Mouse (Mus musculus): Measurements from ENCODE around the gene Tfdp2. TPM values are rescaled to one million over a fixed set of nuclear protein-coding genes. Genes with fewer than 3 reads are reported as not detected.

Tfdp2 gene
- polyA plus RNA-seq, 1 experiment = 17.0 TPM

- DNase-seq (ENCODE audit: low read depth in 1 of 2, low spot score in 2 of 2) = no peak
- WGBS = 98% methylated on average over 7 of the region's 7 CpGs
- no peaks in the 10 kb centered on the region for H3K27me3 ChIP-seq (ENCODE audit: control insufficient read depth, insufficient read depth, low read length)
- H3K4me3 ChIP-seq (ENCODE audit: extremely low read depth, insufficient read depth, insufficient read length) = no peak overlapping the region
- TF ChIP-seq CTCF (IDR thresholded peaks at IDR 0.05; ENCODE audit: extremely low read depth, insufficient read depth, insufficient read length, insufficient replicate concordance) (no peak), POLR2A (IDR thresholded peaks at IDR 0.05; ENCODE audit: low read depth, low read length) (no peak)
- H3K27ac ChIP-seq (ENCODE audit: insufficient read depth, low read length) = no peak overlapping the region
- 0 out of 2 replicates have a peak, but pooled peaks cover 2% of the 10 kb centered on the region for H3K36me3 ChIP-seq (ENCODE audit: control insufficient read depth, insufficient read depth, low read length)
- no peaks in the 10 kb centered on the region for H3K4me1 ChIP-seq (ENCODE audit: control insufficient read depth, insufficient read depth, insufficient read length)
Observed at GRCm38 (mm10) chr9:96292144-96292543, 96.1 kb downstream of the Tfdp2 start.

- Histone ChIP-seq H3K27me3 (ENCODE audit: control insufficient read depth, insufficient read depth, low read length) (no peaks in the 10 kb centered on the region), H3K4me1 (ENCODE audit: control insufficient read depth, insufficient read depth, insufficient read length) (no peaks in the 10 kb centered on the region), H3K27ac (ENCODE audit: insufficient read depth, low read length) (no peak overlapping the region), H3K4me3 (ENCODE audit: extremely low read depth, insufficient read depth, insufficient read length) (no peak overlapping the region), H3K36me3 (ENCODE audit: control insufficient read depth, insufficient read depth, low read length) (0 out of 2 replicates have a peak, but pooled peaks cover 3% of the 10 kb centered on the region)
- 81% methylated on average over 3 of the region's 3 CpGs for WGBS
- TF ChIP-seq POLR2A (IDR thresholded peaks at IDR 0.05; ENCODE audit: low read depth, low read length) = no peak
- TF ChIP-seq CTCF (IDR thresholded peaks at IDR 0.05; ENCODE audit: extremely low read depth, insufficient read depth, insufficient read length, insufficient replicate concordance) = no peak
- no peak for DNase-seq (ENCODE audit: low read depth in 1 of 2, low spot score in 2 of 2)
Observed at GRCm38 (mm10) chr9:96299324-96300008, 103.4 kb downstream of the Tfdp2 start.

- no peak overlapping the region for H3K4me3 ChIP-seq (ENCODE audit: extremely low read depth, insufficient read depth, insufficient read length)
- no peaks in the 10 kb centered on the region for H3K4me1 ChIP-seq (ENCODE audit: control insufficient read depth, insufficient read depth, insufficient read length)
- TF ChIP-seq POLR2A (IDR thresholded peaks at IDR 0.05; ENCODE audit: low read depth, low read length) (no peak), CTCF (IDR thresholded peaks at IDR 0.05; ENCODE audit: extremely low read depth, insufficient read depth, insufficient read length, insufficient replicate concordance) (no peak)
- H3K27ac ChIP-seq (ENCODE audit: insufficient read depth, low read length) = no peak overlapping the region
- peaks cover 3% of the 10 kb centered on the region; the same call in 1 of the 2 replicates for H3K36me3 ChIP-seq (ENCODE audit: control insufficient read depth, insufficient read depth, low read length)
- DNase-seq (ENCODE audit: low read depth in 1 of 2, low spot score in 2 of 2) = no peak
- H3K27me3 ChIP-seq (ENCODE audit: control insufficient read depth, insufficient read depth, low read length) = no peaks in the 10 kb centered on the region
- WGBS = 95% methylated on average over 3 of the region's 3 CpGs
Observed at GRCm38 (mm10) chr9:96308816-96309215, 112.7 kb downstream of the Tfdp2 start.

GRCm38 (mm10) chr9:96312074-96312473 lies 116.0 kb downstream of the Tfdp2 start:
- H3K36me3 ChIP-seq (ENCODE audit: control insufficient read depth, insufficient read depth, low read length) = peaks cover 4% of the 10 kb centered on the region; the same call in 1 of the 2 replicates
- WGBS = 91% methylated on average over 3 of the region's 3 CpGs

GRCm38 (mm10) chr9:96319333-96319732 lies 123.3 kb downstream of the Tfdp2 start:
- Histone ChIP-seq H3K36me3 (ENCODE audit: control insufficient read depth, insufficient read depth, low read length) (peaks cover 5% of the 10 kb centered on the region), H3K27ac (ENCODE audit: insufficient read depth, low read length) (no peak overlapping the region), H3K4me3 (ENCODE audit: extremely low read depth, insufficient read depth, insufficient read length) (no peak overlapping the region), H3K4me1 (ENCODE audit: control insufficient read depth, insufficient read depth, insufficient read length) (no peaks in the 10 kb centered on the region), H3K27me3 (ENCODE audit: control insufficient read depth, insufficient read depth, low read length) (no peaks in the 10 kb centered on the region)
- no peak for DNase-seq (ENCODE audit: low read depth in 1 of 2, low spot score in 2 of 2)
- 95% methylated on average over 5 of the region's 5 CpGs for whole genome bisulfite sequencing
- TF ChIP-seq POLR2A (IDR thresholded peaks at IDR 0.05; ENCODE audit: low read depth, low read length) = no peak
- no peak for TF ChIP-seq CTCF (IDR thresholded peaks at IDR 0.05; ENCODE audit: extremely low read depth, insufficient read depth, insufficient read length, insufficient replicate concordance)

More at GRCm38 (mm10) chr9:96312074-96312473, 116.0 kb downstream of the Tfdp2 start:
- Histone ChIP-seq H3K27me3 (ENCODE audit: control insufficient read depth, insufficient read depth, low read length) (no peaks in the 10 kb centered on the region), H3K4me1 (ENCODE audit: control insufficient read depth, insufficient read depth, insufficient read length) (no peaks in the 10 kb centered on the region), H3K4me3 (ENCODE audit: extremely low read depth, insufficient read depth, insufficient read length) (no peak overlapping the region), H3K27ac (ENCODE audit: insufficient read depth, low read length) (no peak overlapping the region)
- no peak for DNase-seq (ENCODE audit: low read depth in 1 of 2, low spot score in 2 of 2)
- TF ChIP-seq POLR2A (IDR thresholded peaks at IDR 0.05; ENCODE audit: low read depth, low read length) = no peak
- no peak for TF ChIP-seq CTCF (IDR thresholded peaks at IDR 0.05; ENCODE audit: extremely low read depth, insufficient read depth, insufficient read length, insufficient replicate concordance)

GRCm38 (mm10) chr9:96320551-96320980 lies 124.5 kb downstream of the Tfdp2 start:
- H3K27me3 ChIP-seq (ENCODE audit: control insufficient read depth, insufficient read depth, low read length) = no peaks in the 10 kb centered on the region
- H3K4me3 ChIP-seq (ENCODE audit: extremely low read depth, insufficient read depth, insufficient read length) = no peak overlapping the region
- H3K27ac ChIP-seq (ENCODE audit: insufficient read depth, low read length) = no peak overlapping the region
- WGBS = 92% methylated on average over 6 of the region's 6 CpGs
- no peak for DNase-seq (ENCODE audit: low read depth in 1 of 2, low spot score in 2 of 2)
- no peak for TF ChIP-seq POLR2A (IDR thresholded peaks at IDR 0.05; ENCODE audit: low read depth, low read length)
- no peak for TF ChIP-seq CTCF (IDR thresholded peaks at IDR 0.05; ENCODE audit: extremely low read depth, insufficient read depth, insufficient read length, insufficient replicate concordance)
- no peaks in the 10 kb centered on the region for H3K4me1 ChIP-seq (ENCODE audit: control insufficient read depth, insufficient read depth, insufficient read length)
- H3K36me3 ChIP-seq (ENCODE audit: control insufficient read depth, insufficient read depth, low read length) = peaks cover 5% of the 10 kb centered on the region
